Mouse (Mus musculus) megakaryocyte, embryonic 14.5 days (primary cell): ENCODE measurements around the gene Sbds.

ENCODE experiments used
- FLI1 ChIP-seq: IDR thresholded peaks from 2 replicates; pipeline ENCODE4 v1.6.1; 2012; ENCODE audit warnings: low read length, inconsistent platforms, mixed read lengths
- GATA1 ChIP-seq: IDR thresholded peaks from 3 replicates; pipeline ENCODE4 v1.6.1; 2012; ENCODE audit warnings: mixed read lengths, low read length, inconsistent platforms, borderline replicate concordance

DNA sequence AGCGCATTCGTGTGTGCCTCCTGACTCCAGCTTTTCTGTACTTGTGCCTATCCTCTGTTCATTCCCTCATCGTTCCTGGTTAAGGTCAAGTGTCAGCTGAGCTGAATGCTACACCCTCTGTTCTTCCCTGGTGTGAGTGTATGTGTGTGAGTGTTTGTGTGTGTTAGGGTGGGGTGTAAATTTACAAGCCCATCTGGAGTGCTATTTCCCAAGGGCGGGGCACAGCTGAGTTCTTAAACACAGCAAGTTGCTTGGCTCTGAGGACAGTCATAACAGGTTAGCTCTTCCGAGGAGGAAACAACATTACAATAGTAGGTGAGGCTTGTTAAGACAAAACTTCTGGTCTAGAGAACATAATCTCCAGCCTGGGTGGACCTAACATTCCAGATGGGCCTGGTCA lies 37.0 kb downstream of the Sbds start:
- TF ChIP-seq GATA1, result no peak
- TF ChIP-seq FLI1, result no peak
